Mouse (Mus musculus): ENCODE results near the gene Polr2i.

The Polr2i gene

GRCm38 (mm10) chr7:30265935-30266334 lies 34.2 kb downstream of the Polr2i start:
- DNase-seq (ENCODE audit: low spot score in 2 of 2): no peak

- DNase-seq (ENCODE audit: low spot score in 2 of 2): no peak
These were observed 35.0 kb downstream of the Polr2i start for GRCm38 (mm10) chr7:30266780-30267179.

GRCm38 (mm10) chr7:30269641-30270040 lies 37.9 kb downstream of the Polr2i start:
- DNase-seq (ENCODE audit: low spot score in 2 of 2): no peak

- no peak for DNase-seq (ENCODE audit: low spot score in 2 of 2)
These were observed 42.6 kb downstream of the Polr2i start for GRCm38 (mm10) chr7:30274383-30274782.

GRCm38 (mm10) chr7:30278911-30279310 lies 47.2 kb downstream of the Polr2i start:
- no peak for DNase-seq (ENCODE audit: low spot score in 2 of 2)

GRCm38 (mm10) chr7:30279536-30279935 lies 47.8 kb downstream of the Polr2i start:
- DNase-seq (ENCODE audit: low spot score in 2 of 2): no peak

GRCm38 (mm10) chr7:30279951-30280669 lies 48.4 kb downstream of the Polr2i start, which contains the start of the genes Thap8 and Wdr62:
Gene Thap8, plus strand, starts transcription at chr7:30280094.
Gene Wdr62, minus strand, starts transcription at chr7:30280419.
- DNase-seq (ENCODE audit: low spot score in 2 of 2): peak; percentile 87 to 89

GRCm38 (mm10) chr7:30280670-30281138 lies 49.0 kb downstream of the Polr2i start:
- DNase-seq (ENCODE audit: low spot score in 2 of 2): peak; percentile 64 to 66

- DNase-seq (ENCODE audit: low spot score in 2 of 2): no peak
These were observed 49.8 kb downstream of the Polr2i start for GRCm38 (mm10) chr7:30281522-30281921.

- no peak for DNase-seq (ENCODE audit: low spot score in 2 of 2)
These were observed 51.0 kb downstream of the Polr2i start for GRCm38 (mm10) chr7:30282740-30283139.

Measured in thymus, postnatal 10 days (tissue).